Mouse (Mus musculus): ENCODE data around the gene Gm1043.

The Gm1043 gene

DNA sequence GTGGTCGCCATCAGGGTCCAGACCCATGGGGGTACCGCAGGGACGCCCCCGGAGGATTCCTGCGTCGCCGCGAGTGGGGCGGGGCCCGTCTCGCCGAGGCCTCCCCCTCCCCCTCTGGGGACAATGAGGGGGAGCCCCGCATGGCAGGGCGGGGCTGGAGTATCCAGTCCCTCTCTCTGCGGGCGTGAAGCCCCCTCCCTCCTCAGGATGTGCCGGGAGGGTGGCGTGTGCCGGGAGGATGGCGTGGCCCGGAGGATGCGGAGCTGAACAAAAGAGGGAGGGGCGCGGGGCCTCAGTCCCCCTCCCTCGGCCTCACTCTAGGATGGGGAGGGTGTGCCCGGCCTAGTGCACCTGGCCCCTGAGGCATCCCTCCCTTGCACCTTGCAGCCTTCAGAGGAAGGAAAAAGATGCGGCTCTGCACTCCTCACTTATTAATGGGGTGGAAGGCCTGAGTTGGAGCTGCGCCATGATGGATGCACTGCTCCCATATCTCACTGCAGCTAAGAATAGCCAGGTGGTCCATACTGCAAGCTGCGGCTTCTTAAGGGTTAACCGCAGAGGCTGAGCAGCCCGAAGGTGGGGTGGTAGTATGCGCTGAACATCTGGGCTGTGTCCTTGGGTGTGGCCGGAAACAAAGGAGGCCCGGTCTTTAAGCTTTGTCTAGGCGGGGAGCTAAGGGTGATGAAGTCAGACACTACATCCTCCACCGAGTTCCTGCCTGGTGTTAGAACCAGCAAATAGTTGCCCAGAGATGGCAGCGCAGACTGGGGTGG is 161.2 kb downstream of the Gm1043 start:
- DNase-seq: peak; percentile 80

DNA sequence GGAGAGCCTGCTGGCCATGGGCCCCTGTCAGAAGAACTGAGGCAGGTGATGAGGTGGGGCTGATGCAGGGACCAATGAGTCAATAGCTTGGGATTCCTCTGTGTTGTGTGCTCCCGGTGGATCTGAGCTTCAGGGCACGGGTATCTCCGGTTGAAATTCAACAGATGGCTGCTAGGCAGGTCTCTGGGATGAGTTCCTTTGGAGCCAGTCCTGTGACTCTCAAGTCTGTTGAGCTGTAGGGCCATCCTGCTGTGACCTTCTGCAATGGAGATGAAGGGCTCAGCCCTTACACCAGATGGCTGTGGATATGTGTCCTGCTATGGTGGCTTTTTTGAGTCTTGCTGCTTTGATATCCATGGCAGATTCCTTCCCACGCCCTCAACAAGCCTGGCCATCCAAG is 162.3 kb downstream of the Gm1043 start:
- DNase-seq: peak; percentile 89

DNA sequence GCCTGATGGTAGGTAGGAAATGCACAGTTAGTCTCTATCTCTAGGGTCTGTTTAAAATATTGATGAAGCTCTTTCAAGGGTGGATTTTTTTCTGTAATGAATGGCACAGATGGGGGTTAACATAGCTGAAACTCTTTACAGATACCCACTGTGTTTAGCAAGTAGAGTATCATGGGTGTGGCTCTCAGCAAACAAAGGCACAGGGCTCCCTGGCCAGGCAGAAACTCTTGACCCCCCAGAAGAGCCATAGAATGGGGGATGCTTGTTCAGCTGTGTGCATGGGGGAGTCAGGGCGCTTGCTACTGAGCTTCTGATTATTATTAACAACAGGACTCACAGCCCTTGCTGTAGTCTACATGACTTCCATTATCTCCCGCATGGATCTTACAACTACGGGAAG is 163.7 kb downstream of the Gm1043 start:
- DNase-seq: no peak

GRCm38 (mm10) chr5:37251596-37251995 is 166.4 kb downstream of the Gm1043 start:
- no peak for DNase-seq

- no peak for DNase-seq
These were observed 167.1 kb downstream of the Gm1043 start for GRCm38 (mm10) chr5:37252101-37252804.

DNA sequence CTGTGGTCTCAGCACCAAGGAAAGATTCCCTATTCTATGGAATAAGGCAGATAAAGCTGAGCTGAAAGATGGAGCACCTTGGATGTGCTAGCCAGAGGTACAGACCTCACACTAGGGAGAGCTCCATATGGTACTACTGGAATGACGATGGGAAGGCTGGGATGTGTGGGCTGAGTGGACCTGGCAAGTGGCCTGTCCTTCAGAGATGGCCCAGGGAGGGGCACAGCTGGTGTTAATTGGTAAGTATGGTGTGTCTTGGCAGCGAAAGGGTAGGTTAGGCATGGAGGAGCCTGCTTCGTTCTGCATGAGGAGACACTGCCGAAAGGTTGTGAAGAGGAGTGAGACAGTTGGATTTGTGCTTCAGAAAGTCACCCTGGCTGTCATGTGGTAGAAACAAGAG is 169.4 kb downstream of the Gm1043 start:
- DNase-seq: peak; percentile 61

DNA sequence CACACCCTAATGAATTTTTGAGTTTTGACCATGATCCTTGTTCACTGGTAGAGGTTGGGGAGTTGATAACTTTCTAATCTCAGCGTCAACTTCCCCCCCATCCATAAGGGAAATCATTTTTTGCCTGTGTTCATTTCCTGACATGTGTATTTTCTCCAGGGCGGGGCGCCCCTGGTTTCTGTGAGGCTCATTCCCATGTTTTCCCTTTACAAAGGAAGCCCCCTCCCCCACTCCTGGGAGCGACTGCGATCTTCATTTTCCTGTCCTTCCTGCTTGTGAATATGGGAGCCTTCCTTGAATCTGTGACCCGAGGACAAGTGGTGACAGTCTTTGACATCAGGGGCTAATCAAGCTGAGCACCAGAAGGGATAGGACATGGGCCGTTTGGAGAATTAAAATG is 171.7 kb downstream of the Gm1043 start:
- no peak for DNase-seq

DNA sequence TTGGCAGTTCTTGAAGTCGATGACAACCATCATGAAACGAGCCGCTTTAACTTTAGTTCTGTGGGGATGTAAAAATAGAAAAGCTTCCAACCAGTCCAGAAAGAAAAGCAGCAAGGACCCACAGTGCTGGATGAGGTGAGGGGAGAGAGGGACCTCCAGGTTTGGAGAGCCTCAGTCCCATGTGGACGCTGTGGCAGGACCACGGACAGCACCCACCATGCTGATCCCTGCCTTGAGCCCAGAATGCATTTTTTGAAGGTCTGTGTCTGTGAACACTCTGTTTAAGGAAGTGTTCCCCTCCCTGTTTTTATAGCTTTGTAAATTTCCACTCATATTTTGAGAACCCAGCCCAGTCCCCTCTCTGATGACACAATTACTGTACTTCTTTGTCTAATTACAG is 172.1 kb downstream of the Gm1043 start:
- DNase-seq: no peak

- DNase-seq: no peak
These were observed 176.6 kb downstream of the Gm1043 start for GRCm38 (mm10) chr5:37261734-37262133.

GRCm38 (mm10) chr5:37263816-37264215 is 178.6 kb downstream of the Gm1043 start:
- no peak for DNase-seq

Measured in cerebellum, adult 9-11 months (tissue).